Mouse (Mus musculus) c-Kit-negative CD71-positive TER-119-positive erythroid progenitor cells, embryonic 14.5 days (primary cell): ENCODE results near the gene Adamtsl1.

Experiments used
- DNase-seq: peaks from one replicate; pipeline ENCODE4 v3.0.0-alpha.2; 2013; ENCODE audit warnings: low read depth, low spot score

Adamtsl1 gene

DNA sequence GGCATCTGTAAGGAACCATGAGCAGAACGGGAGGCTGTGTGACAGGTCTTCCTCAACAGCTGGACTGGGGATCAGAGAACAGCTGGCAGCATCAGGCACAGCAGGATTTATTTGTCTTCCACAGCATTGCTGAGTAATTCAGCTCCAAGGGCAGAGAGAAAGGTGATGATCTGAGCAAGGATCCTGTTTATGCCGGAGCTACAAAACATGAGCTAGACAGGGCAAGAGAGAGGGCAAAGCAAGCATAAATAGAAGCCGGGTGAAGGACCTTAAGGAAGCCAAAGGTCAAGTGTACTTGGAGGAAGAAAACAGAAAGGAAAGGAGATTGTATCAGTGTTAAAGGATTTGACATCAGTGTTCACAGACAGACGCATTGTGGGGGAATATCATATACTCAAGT lies 158.3 kb downstream of the Adamtsl1 start:
- DNase-seq: no peak

DNA sequence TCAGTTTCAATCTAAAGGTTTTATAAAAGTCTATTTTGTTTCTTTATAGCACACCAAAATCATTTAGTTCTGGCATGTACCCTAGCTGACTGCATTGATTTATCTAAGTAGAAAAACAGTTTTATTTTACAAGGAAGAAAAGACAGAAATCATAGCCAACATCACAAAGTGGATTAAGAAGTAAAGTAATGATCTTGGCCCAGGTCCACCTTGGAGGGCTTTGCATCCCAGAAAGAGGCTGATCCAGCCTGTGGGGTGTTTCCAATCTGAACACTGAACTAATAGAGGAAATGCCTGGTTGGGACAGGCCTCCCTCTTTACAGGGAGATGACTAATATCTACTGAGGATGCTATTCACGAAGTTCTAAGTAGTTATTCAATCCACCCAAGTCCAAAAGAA lies 163.6 kb downstream of the Adamtsl1 start:
- DNase-seq: no peak

DNA sequence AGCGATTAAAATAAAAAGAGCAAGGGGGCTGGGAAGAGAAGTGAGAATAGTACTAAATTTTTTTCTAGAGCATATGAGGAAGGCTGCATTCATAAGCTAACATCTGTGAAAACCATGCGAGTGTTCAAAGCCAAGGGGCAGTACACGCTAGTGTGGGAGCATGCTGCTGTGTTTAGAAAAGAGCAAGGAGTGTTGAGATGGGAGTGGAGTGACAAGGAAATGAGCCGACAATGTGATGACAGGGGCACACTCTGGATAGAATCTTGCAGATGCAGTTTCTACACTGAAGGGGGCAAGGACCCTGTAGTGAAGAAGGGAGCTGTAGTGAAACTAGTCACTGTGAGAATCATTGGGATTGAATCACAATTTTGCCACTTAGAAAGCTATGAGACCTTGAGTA lies 172.2 kb downstream of the Adamtsl1 start:
- no peak for DNase-seq

DNA sequence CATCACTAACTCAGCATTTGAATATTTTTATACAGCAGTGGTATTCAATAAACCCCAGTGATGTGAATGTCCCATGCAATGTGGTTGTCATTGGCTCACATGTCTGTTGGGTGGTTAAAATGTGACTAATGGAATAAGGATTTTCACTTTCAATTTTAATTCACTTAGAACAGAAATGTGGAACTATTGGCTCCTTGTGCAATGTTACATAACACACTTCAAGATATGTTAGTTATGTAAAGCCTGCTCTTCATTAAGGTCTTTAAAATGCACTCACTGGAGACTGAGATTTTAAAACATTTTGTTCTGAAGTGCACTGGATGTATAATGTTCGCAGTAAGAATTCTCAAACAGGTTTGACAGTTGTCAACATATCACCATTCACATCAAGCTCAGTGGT lies 181.3 kb downstream of the Adamtsl1 start:
- no peak for DNase-seq

DNA sequence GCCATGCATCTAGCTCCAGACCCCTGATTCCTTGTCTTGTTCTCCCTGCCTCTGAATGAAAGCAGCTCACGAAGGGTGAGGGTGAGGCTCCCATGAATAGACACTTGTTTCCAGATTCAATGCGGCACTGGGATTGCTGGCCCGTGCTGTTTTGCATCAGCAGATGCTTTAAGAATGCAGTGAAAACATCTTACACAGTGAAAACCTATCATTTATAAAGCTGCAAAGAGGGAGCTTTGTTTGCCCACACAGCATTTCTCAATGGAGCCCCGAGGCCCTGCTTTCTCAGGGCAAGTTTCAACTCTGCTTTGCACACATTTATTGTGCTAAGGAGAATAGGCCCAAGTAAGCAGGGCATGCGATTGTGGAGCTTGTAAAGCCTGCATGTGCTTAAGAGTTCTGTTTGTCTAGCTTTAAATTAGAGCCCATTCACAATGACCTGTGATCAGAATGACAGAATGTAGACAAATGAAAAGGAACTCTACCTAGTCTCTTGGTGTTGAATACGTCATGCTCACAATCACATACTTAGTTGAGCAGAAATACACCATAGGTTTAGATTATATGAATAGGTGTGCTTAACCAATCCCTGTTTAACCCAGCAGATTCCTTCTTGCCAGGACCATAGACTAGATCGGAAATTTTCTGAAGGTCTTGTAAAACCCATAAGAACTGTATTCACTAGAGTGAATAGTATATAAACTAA lies 193.5 kb downstream of the Adamtsl1 start:
- DNase-seq: no peak

DNA sequence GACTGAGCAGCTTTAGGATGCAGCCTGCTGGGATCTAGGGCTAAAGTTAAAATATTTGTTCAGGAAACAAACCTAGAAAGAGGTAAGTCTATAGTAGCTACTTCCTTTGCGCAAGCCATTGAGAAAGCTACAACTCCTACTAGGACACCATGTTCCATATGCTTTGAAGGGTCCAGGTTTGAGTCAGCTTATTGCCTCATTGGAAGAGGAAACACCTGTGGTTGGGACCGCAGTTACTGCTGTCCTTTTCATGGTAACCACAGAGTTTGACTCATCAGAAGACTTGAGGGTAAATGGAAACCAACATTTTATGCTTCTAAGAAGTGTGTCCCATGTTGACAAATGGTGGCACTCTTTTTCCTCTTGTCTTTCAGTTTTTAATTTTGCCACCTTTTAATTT lies 195.7 kb downstream of the Adamtsl1 start:
- DNase-seq: no peak

DNA sequence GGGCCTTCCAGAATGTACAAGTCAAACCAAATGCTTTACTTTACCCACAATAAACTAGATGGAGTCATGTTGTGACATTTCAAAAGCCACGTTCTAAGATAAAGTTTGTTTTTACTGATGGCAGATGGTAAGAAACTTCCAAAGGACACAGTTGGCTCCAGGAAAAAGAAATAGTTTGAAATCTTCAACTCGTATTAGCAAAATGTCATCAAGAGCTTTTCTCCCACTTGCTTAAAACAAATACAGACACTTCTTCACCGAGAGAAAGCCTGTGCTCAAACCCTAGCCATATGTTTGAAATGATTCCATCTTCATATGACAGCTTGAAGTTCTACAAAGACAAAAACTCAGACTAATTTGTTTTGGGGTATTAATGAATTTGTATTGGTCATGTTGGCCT lies 211.0 kb downstream of the Adamtsl1 start:
- no peak for DNase-seq

DNA sequence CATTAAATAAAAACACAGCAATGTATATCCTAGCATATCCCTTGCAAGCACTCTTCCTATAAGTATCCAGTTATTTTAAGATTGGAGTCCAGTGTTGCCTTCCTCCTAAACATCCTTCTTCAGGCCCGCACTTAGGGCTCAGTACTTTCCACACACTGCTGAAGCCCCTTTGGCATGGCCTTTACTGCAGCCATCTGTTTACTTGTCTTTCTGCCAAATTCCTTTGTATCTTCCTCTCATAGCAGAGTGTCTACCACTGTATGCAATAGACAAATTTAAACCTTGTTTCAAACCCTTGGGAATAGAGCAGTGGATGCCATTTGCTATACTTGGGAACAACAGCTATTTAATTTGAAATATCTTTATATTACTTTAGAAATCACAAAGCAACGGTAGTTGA lies 213.8 kb downstream of the Adamtsl1 start:
- no peak for DNase-seq

DNA sequence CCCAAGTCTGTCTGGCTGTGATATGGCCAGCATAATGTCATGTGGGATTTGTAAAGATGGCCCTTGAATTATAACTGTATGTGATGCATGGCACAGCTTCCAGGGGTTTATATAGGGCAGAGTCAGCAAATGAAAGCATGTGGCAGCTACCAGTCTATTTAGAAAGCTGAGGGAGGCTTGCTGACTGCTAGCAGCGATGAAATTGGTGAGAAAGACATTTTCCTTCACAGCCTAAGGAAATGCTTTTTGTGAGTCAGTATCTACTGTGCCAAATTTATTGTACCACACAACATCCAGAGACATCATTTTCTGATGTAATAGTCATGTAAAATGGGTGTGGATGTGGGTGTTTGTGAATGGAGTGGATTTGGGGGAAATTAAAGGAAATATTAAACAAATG lies 214.4 kb downstream of the Adamtsl1 start:
- no peak for DNase-seq

DNA sequence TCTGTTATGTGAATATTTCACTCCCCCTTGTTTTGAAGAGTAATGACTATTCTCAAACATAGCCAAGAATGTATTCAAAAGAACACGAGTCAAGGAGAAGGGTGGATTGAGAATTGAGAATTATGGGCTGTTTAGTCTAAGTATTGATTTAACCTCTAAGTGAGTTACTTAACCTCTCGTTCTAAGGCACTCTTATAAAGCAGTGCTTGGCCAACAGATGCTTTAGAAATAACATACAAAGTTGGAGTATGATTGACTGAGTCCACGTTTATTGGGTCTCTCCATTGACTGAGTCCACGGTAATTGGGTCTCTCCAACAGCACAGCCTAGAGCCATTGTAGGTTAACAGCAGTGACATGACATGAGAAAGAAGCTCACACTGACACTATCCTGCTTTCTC lies 226.5 kb downstream of the Adamtsl1 start:
- no peak for DNase-seq

DNA sequence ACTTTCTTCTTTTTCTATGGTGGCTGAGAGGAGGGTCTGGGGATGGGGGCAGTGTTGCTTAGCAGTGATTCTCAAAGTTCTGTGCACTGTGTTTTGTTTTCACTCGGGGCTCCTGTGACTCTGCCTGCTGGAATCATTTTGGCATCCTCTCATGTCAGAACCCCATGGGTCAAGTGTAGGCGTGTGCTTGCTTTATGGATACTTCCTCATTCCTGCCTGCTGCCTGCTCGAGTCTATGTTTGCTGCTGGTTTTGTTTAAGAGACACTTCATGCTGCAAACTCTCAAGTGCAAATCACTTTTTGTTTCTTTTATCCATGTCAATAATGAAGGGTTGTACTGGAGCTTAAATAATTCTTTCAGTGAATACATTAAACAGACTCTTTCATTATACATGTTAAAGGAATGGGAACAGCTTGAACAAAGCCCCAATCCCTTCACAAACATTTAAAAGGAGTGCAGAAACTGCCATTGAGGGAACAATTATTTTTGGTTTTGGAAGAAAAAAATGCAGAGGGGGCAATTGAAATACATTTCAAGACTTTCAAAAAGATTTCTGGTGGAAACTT lies 227.9 kb downstream of the Adamtsl1 start:
- no peak for DNase-seq

DNA sequence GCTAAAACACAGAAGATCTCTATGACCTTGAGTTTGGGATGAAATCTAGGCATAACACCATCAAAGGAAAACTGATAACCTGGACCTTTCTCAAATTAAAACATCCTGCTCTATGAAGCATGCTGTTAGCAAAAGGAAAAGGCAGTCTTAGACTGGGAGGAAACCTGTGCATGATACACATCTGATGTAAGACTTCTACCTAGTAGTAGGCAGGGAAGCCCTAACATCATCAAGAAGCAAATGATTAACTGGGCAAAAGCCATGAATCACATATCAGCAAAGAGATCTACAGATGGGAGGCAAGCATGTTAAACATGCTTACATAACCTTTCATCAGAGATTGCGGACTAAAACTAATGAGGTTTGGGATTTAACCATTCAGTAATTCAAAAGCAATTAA lies 229.5 kb downstream of the Adamtsl1 start:
- no peak for DNase-seq

DNA sequence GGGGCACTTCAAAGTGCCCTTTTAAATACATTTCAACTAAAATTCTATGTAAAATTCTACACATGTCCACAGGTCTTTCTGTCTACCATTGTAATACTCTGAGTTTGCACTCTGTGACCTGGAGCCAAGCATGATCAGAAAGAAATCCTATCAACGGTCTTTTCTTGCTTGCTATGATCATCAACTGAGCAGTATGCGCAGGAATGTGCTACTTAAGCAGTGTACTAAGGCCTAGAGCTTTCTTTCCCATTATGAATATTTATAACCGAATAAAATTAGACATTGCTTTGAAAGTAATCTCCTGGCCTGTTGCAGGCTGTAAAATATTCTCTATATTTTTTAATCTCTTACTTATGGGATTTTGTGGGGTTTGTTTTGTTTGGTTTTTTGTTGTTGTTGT lies 248.7 kb downstream of the Adamtsl1 start:
- DNase-seq: no peak

DNA sequence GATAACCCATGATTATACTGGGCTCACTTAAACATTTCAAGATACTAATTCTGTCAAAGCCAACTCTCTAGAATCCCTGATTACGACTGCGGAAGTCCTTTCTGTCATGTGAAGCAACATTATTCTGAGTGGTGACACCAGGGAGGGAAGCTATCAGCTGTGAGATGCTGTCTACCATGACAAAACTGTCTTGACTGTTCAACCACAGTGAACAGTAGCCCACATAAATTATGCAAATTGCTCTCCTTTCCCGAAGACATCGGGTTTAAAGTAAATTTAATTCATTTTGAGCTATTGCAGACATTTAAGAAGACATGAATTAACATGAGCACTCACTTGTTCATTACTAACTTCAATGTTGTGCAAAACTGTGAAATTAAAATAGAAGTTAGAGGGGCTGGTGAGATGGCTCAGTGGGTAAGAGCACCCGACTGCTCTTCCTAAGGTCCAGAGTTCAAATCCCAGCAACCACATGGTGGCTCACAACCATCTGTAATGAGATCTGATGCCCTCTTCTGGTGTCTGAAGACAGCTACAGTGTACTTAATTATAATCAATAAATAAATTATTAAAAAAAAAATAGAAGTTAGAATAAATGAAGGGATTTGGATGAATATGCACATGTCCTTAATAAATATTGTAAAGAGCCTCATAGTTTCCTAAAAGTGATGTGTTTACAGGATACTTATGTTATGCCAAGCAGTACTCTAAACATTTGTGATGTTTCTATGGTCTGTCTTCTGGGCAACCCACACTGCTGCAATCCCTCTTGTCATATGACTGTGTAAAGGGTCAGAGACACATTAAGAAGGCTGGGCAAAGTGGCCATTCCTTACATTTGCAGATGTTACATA lies 249.4 kb downstream of the Adamtsl1 start:
- DNase-seq: no peak

DNA sequence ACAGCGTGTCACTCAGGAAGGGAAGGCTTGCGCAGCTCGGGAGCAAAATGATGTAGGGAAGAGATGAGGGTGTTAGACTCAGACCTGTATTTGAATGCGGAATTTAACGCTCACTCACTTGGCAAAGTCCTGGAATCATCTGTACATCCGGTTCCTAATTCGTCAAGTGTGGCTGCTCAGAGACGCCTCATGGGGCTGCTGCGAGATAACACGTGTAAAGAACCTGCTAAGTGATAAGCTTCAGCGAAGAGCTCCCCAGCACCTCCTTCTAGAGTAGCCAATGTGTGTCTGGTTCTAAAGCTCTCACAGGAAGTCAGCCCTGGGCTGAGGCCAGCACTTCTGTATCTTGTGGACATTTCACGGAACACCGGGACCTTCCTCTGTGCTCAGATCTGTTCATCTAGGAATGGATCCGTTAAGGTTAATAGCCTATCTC lies 250.1 kb downstream of the Adamtsl1 start:
- DNase-seq: no peak

DNA sequence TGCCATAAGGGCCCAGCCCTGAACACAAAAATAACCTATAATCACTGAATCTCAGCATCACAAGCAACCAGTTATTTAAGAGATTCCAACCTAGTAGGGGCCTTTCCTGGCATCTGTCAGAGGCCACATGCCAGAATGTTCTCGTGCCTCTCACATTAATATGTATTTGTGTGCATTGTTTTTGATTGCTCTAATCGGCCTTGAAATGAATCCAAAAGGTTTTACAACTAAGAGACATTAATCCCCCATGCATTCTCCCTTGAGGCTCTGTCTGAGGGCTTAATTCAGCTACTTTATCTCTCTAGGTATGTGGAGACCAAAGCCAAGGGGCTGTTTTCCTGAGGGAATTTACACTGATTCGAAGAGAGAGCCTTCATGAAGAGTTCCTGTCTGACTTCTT lies 250.5 kb downstream of the Adamtsl1 start:
- DNase-seq: no peak

DNA sequence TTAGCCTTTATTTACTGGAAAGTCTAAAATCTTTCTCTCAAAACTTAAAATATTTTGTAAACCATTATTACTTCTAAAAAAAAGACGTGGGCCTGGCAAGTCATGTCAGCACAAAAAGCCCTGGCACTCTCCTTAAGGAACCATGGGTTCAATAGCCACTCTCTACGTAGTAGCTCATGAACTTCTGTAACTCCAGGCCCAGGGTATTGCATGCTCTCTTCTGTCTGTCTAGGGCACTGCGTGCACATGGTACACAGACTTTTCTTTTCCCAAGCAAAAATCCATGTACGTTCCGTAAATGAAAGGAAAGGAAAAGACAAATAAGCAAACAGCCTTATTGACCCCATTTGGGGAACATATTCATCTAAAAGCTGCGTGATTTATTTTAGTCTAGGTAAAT lies 253.7 kb downstream of the Adamtsl1 start:
- no peak for DNase-seq

DNA sequence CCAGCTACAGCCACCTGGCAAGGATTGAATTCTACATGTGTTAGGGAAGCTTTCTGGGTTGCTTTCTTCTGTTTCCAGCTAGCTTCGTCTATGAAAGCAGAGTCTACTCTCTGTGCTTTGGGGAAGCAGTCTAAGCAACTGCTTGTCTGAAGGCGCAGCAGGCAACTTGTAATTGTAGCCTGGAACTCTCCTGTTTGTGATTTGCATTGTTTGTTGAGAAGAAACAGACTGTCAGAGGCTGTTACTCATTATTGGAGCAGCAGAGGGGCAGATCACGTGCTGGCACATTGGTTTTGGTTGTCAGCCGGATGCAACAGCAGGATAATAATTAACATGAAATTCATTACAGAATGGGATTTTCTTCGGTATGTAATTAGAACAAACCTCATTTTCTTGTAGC lies 254.1 kb downstream of the Adamtsl1 start:
- no peak for DNase-seq

DNA sequence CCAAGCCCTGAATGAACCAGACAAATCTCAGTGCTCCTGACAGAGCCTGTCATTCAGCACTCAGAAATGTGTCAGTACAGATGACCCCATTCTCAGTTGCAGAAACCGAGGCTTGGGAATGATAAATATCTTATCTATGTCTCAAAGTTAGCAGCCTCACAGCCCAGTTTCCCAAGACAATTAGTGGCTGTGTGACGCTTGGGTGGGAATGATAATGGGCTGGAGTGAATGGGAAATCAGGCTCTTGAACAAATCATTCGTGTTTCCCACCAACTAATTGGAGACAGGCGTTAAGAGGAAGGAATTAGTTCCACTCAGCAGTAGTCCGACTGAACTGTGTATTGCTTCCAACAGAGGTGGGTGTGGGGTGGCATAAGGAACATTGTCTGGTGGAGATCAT lies 268.5 kb downstream of the Adamtsl1 start:
- no peak for DNase-seq

DNA sequence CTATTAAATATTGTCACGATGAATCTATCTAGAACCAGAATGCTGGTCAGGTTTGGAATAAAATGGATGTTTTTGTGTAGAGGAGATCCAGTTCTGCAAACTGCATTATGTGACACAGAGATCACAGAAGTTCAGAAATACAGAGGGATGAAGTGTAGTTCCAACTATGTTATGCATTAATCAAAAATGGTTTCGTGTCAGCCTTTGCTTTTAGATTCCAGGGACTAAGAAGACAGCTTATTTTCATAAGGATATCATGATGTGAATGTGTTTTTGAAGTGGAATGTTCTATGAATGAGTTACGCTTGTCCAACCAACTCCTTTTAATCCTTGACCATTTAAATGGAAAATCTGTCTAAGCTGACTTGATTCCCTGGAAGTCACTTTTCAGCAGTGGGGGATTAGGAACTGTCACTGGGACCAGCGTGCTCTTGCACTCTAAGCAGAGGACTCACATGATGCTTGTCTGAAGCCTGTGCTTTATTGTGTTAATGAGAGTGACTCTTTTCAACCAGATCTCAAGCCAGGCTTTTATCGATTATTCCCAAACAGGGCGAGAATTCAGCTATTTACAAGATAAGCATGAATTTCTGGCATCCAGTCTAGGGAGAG lies 269.9 kb downstream of the Adamtsl1 start:
- DNase-seq: no peak

DNA sequence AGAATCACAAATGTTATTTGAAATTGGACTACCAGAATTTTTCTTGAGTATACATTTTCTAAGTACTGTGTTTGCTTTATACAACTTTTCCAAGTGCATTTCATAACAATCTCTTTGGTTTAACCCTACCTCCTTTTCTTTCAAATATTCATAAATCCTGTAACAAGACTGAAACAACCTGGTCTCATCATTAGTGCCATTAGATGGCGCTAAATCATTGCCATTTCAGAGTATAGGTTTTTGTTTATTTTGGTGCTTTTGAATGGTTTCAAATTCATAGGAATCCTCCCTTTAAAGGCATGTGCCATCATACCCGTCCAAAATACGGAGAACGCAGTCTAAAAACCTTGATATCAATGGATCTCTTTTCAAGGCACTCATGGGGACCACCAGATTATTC lies 270.5 kb downstream of the Adamtsl1 start:
- DNase-seq: no peak

DNA sequence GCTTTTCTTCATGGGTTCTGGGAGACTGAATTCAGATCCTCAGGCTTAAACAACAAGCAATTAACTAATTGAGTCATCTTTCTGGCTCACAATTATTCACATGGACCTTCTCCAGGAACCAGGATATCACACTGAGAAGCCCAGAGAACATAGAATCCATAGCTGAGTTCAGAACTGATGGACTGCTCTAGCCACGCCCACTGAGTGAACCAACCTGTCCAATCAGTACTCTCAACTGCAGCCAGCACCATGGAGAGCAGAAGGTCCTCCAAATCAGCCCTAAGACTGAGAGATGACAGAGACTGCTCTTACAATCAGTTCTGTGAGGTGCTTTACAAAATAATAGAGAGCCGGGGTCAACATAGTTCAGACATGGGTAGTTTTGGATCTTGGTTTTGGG lies 276.3 kb downstream of the Adamtsl1 start:
- no peak for DNase-seq
